Mouse (Mus musculus) small intestine, adult 2 months (tissue): ENCODE results near the gene Aspdh. TPM values are rescaled to one million over a fixed set of nuclear protein-coding genes. Genes with fewer than 3 reads are reported as not detected.

Experiments
- H3K27ac ChIP-seq: fragments of 200-500 bp; 2 replicates; pipeline ENCODE4 v1.5.1; 2012; ENCODE audit warnings: low read depth, low read length, control low read depth, inconsistent platforms; ENCODE audit not compliant: insufficient read depth
- H3K27me3 ChIP-seq: fragments of 200-500 bp; 2 replicates; pipeline ENCODE4 v1.6.1; 2012; ENCODE audit warnings: mild to moderate bottlenecking, moderate library complexity, low read length, inconsistent platforms; ENCODE audit not compliant: control insufficient read depth, insufficient read depth
- H3K36me3 ChIP-seq: fragments of 200-500 bp; 2 replicates; pipeline ENCODE4 v1.6.1; 2012; ENCODE audit warnings: mild to moderate bottlenecking, low read length, control low read depth, inconsistent platforms; ENCODE audit not compliant: control insufficient read depth, insufficient read depth
- H3K4me1 ChIP-seq: fragments of 200-500 bp; 2 replicates; pipeline ENCODE4 v1.6.1; 2012; ENCODE audit warnings: low read length, inconsistent platforms, mixed read lengths; ENCODE audit not compliant: control insufficient read depth, insufficient read depth, insufficient read length
- H3K4me3 ChIP-seq: fragments of 200-500 bp; 2 replicates; pipeline ENCODE4 v1.5.1; 2012; ENCODE audit warnings: low read depth, mild to moderate bottlenecking, control low read depth, inconsistent platforms, low read length, moderate library complexity
- CTCF ChIP-seq: fragments of 200-500 bp; IDR thresholded peaks from 2 replicates; pipeline ENCODE4 v1.5.1; 2012; ENCODE audit warnings: low read depth, mild to moderate bottlenecking, control low read depth, inconsistent platforms, low read length, moderate library complexity, mixed read lengths; ENCODE audit not compliant: insufficient replicate concordance, insufficient read length; ENCODE audit errors: extremely low read depth
- POLR2A ChIP-seq: fragments of 200-500 bp; IDR thresholded peaks from 2 replicates; pipeline ENCODE4 v1.6.1; 2012; ENCODE audit warnings: low read depth, mild to moderate bottlenecking, control low read depth, inconsistent platforms, low read length, moderate library complexity
- WGBS: fragments of 180-500 bp; shearing (Covaris S2); methylation state at CpG from one replicate; pipeline ENCODE4 v1.1.7; 2018; 5-methylcytosine and 5-hydroxymethylcytosine counted together
- polyA plus RNA-seq: library from polyadenylated mRNA; depleted of rRNA; stranded (reverse); fragments of >200 nt; gene quantifications from 2 replicates; pipeline ENCODE4 v1.2.3, GENCODE M21; 2012

Aspdh gene
- polyA plus RNA-seq, 1 experiment: 3.2 TPM

DNA sequence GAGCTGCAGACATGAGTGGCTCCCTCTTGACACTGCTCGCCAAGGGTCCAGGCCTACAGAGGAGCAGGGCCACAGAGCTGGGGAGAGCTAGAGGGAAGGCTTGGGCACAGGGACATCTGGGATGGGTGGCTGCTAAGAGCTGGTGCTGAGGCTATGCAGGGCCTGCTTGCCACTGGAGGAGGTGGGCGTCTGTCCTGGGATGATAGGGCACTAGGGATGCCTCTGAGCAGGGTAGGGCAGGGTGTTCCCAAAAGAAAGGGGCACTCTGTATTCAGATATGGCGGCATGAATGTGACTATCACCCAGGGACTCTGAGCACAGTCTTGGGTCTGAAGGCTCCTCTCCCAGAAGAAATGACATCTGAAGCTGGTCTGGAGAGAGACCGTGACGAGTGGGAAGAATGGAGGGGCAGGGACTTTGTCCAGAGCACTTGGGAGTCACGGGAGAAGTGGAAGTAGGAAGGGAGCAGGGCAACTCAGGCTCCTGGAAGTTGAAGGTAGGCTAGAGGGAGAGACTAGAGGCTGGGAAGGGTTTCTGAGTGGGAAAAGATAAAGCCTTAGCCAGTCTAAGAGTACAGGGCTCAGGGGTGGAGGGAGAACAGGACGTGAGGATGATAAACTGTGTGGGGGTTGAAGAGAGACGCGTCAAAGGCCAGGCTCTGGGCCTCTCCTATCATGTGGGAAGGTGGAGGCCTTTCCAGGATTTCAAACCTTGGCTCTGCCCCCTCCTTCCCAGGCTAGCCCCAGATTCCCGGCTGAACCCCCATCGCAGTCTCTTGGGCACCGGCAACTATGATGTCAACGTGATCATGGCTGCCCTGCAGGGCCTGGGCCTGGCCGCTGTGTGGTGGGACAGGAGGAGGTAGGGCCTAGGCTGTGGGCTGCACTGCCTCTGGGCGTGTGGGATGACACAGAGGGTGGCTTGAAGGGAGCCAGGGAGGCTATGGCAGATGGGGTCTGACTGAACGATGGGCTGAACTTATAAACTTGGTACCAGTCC lies 4.8 kb downstream of the Aspdh start:
- WGBS: 91% methylated on average over 16 of the region's 16 CpGs
- no peak overlapping the region for H3K4me3 ChIP-seq
- no peak overlapping the region for H3K27ac ChIP-seq
- H3K27me3 ChIP-seq: no peaks in the 10 kb centered on the region
- no peaks in the 10 kb centered on the region; the same call in 1 of the 2 replicates for H3K36me3 ChIP-seq
- H3K4me1 ChIP-seq: peaks cover 15% of the 10 kb centered on the region
- TF ChIP-seq POLR2A (no peak), CTCF (no peak)

DNA sequence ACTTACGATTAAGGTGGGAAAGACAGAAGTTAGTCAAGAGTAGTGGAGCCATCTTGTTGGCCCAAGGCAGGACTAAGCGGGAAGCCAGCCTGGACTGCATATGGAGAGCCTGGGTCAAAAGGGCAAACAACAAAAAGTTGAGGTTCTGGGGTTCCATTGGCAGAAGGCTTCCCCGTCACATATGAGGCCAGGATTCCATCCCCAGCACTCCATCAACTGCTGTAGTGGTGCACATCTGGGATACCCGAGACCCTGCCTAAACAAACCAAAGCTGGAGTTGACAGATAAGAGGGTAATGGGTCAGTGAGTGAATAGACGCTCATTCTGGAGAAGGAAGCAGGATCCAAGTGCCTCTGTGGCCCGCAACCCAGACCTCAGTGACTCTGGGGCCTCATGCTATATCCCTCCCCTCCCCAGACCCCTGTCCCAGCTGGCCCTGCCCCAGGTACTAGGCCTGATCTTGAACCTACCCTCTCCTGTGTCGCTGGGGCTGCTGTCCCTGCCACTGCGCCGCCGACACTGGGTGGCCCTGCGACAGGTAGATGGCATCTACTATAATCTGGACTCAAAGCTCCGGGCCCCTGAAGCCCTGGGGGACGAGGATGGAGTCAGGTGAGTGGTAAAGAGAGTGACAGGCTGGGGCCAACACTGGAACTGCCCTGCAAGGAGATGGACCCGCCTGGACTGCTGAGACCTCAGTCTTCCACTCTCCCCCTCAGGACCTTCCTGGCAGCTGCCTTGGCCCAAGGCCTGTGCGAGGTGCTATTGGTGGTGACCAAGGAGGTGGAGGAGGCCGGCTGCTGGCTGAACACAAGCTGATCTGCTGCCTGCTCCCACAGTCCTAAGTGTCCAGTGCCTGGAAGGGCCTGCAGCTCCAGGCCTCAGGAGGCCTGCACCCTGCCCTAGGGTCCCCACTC lies 5.8 kb downstream of the Aspdh start:
- Histone ChIP-seq H3K27ac (no peak overlapping the region), H3K36me3 (no peaks in the 10 kb centered on the region; the same call in 1 of the 2 replicates), H3K27me3 (no peaks in the 10 kb centered on the region), H3K4me3 (no peak overlapping the region), H3K4me1 (peaks cover 13% of the 10 kb centered on the region)
- TF ChIP-seq CTCF: no peak
- 90% methylated on average over 16 of the region's 16 CpGs for WGBS

DNA sequence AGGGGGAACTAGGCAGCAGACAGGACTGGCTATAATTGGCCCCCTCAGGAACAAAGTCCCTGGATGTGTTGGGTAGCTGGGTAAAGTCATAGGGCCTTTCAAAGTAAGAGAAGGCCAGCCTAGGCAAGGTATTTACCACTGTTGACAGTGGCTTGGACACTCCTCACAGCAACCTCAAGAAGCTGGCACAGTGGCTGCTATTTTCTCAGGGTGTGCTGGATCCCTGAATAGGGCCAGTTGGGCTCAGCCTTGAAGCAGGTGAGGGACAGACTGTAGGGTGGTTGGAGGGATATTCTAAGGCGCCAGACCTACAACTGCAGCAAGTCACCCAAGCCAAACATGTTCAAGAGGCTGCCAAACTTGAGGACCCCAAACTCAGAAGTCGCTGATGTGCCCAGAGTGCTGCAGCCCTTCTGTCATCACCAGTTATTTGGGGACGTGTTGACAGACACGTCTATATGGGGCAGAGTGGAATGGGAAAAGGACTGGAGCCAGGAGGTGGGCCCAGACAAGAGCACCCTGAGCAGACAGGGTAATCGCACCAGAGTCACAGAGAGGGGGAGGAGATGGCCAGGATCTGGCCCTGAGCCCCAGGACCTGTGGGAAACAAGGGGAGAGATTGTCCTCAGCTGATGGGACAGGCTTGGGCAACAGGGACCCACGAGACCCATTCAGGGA lies 6.8 kb downstream of the Aspdh start:
- WGBS: 45% methylated on average over 6 of the region's 6 CpGs
- H3K27me3 ChIP-seq: no peaks in the 10 kb centered on the region
- no peaks in the 10 kb centered on the region; the same call in 1 of the 2 replicates for H3K36me3 ChIP-seq
- no peak overlapping the region for H3K4me3 ChIP-seq
- no peak overlapping the region for H3K27ac ChIP-seq
- TF ChIP-seq POLR2A (no peak), CTCF (no peak)
- H3K4me1 ChIP-seq: peaks cover 13% of the 10 kb centered on the region

DNA sequence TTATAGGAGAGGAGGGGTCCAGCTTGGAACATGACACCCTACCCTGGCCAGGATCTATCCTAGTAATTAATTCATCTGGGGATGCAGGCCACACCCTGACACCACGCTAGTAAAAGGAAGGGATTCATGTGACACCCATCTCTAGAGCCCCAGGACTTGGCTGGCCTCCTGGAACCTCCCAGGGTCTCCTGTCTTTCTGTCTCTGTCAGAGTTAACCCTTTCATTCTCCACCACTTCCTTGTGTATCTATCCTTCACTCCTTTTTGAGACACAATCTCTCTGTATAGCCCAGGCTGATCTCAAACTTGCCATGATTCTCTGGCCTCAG lies 7.3 kb downstream of the Aspdh start:
- H3K27me3 ChIP-seq: no peaks in the 10 kb centered on the region
- H3K4me1 ChIP-seq: peaks cover 11% of the 10 kb centered on the region
- no peak overlapping the region for H3K27ac ChIP-seq
- H3K4me3 ChIP-seq: no peak overlapping the region
- TF ChIP-seq CTCF (no peak), POLR2A (no peak)
- WGBS: 29% methylated on average over 1 of the region's 1 CpGs
- no peaks in the 10 kb centered on the region; the same call in 1 of the 2 replicates for H3K36me3 ChIP-seq

DNA sequence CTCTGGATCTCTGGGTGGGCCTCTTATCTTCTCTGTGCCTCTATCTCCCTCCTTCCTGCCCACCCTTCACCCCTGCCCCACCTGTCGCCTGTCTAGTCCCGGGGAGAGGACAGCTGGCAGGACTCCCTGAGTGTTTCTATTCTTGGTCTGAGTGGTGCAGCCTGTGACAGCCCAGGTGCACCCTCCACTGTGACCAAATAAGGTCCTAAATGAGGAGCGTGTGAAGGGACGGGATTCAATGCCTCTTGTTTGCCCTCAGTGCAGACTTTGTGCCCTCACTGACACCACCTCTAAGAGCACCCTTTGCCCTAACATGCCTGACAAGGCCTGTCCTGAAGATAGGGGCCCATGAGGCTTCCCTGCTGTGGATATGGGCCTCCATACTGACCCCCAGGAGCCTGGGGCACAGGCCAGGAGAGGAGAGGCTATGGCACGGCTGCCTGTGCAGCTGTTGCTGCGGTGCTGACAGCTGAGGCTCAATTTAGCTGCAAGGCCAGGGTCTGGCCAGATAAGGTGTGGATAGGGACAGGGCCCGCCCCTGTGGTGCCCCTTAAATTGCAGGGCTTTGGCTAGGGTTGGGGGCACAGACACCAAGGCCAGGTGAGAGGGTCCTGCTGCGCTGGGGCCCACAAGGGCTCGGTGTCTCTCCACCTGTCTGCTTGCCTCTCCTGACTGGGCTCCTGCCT lies 7.9 kb downstream of the Aspdh start:
- 23% methylated on average over 9 of the region's 9 CpGs for WGBS
- H3K27ac ChIP-seq: no peak overlapping the region
- TF ChIP-seq POLR2A: no peak

DNA sequence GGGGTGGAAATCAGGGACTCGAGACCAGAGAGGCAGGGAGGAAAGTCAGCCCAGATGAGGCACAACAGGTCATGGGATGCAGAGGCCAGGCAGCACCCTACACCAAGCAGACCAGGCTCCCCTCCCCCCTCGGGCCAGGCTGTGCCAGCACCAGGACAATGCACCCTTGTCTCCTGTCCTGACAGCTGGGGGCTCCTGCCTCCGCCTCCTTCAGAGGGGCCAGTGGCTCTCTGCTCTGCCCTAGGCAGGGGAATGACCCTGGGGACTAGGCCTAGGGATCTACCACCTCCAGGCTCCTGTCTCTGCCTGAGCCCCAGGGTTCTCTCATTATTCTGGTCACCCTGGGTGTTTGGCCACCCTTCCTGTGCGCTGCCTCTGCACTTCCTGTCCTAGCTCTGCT lies 9.2 kb downstream of the Aspdh start:
- Histone ChIP-seq H3K4me1 (peaks cover 3% of the 10 kb centered on the region), H3K27ac (no peak overlapping the region)
- WGBS: 31% methylated on average over 4 of the region's 4 CpGs

More for the DNA sequence above, 7.9 kb downstream of the Aspdh start:
- H3K27me3 ChIP-seq: no peaks in the 10 kb centered on the region
- H3K36me3 ChIP-seq: no peaks in the 10 kb centered on the region; the same call in 1 of the 2 replicates
- no peak overlapping the region for H3K4me3 ChIP-seq
- H3K4me1 ChIP-seq: peaks cover 10% of the 10 kb centered on the region

More for the DNA sequence above, 9.2 kb downstream of the Aspdh start:
- Histone ChIP-seq H3K4me3 (no peak overlapping the region), H3K36me3 (no peaks in the 10 kb centered on the region; the same call in 1 of the 2 replicates), H3K27me3 (0 out of 2 replicates have a peak, but pooled peaks cover under 1% of the 10 kb centered on the region)
- TF ChIP-seq POLR2A: no peak
- no peak for TF ChIP-seq CTCF
